Mouse (Mus musculus) megakaryocyte, embryonic 14.5 days (primary cell): ENCODE results near the gene Clip3. TPM values are rescaled to one million over a fixed set of nuclear protein-coding genes. Genes with fewer than 3 reads are reported as not detected.

Experiments
- H3K27me3 ChIP-seq: replicated peaks from 2 replicates; pipeline ENCODE3; 2012; ENCODE audit warnings: inconsistent platforms
- H3K36me3 ChIP-seq: replicated peaks from 2 replicates; pipeline ENCODE3; 2012; ENCODE audit warnings: low read length, inconsistent platforms, mixed read lengths
- H3K4me1 ChIP-seq: 2 replicates; pipeline ENCODE4 v1.6.1; 2012; ENCODE audit warnings: inconsistent platforms
- H3K4me3 ChIP-seq: replicated peaks from 2 replicates; pipeline ENCODE3; 2012; ENCODE audit warnings: moderate library complexity, mild to moderate bottlenecking, inconsistent platforms
- H3K9me3 ChIP-seq: 2 replicates; pipeline ENCODE4 v1.6.1; 2012; ENCODE audit warnings: inconsistent platforms
- FLI1 ChIP-seq: IDR thresholded peaks from 2 replicates; pipeline ENCODE4 v1.6.1; 2012; ENCODE audit warnings: low read length, inconsistent platforms, mixed read lengths
- GATA1 ChIP-seq: IDR thresholded peaks from 3 replicates; pipeline ENCODE4 v1.6.1; 2012; ENCODE audit warnings: mixed read lengths, low read length, inconsistent platforms, borderline replicate concordance
- polyA plus RNA-seq: library from polyadenylated mRNA; stranded (reverse); fragments of >175 nt; gene quantifications from 2 replicates; pipeline ENCODE4 v1.2.3, GENCODE M21; 2012; ENCODE audit warnings: low replicate concordance; ENCODE audit not compliant: insufficient read depth

Gene Clip3
- polyA plus RNA-seq, 1 experiment, result 0.34 TPM

- Histone ChIP-seq H3K9me3 (peaks cover 10% of the 10 kb centered on the region), H3K27me3 (peaks cover 18% of the 10 kb centered on the region), H3K4me1 (peaks cover 35% of the 10 kb centered on the region), H3K4me3 (no peak overlapping the region), H3K36me3 (peaks cover 4% of the 10 kb centered on the region)
- TF ChIP-seq GATA1 (no peak), FLI1 (no peak)
Measured at GRCm38 (mm10) chr7:30324300-30324944, 32.9 kb downstream of the Clip3 start.

- peak overlapping the region; percentile 53 for H3K4me3 ChIP-seq
- no peaks in the 10 kb centered on the region for H3K36me3 ChIP-seq
- peaks cover 23% of the 10 kb centered on the region for H3K27me3 ChIP-seq
- H3K9me3 ChIP-seq, result peaks cover 10% of the 10 kb centered on the region
- peaks cover 28% of the 10 kb centered on the region for H3K4me1 ChIP-seq
- TF ChIP-seq GATA1, result no peak
- no peak for TF ChIP-seq FLI1
Measured at GRCm38 (mm10) chr7:30325364-30325763, 33.8 kb downstream of the Clip3 start.

DNA sequence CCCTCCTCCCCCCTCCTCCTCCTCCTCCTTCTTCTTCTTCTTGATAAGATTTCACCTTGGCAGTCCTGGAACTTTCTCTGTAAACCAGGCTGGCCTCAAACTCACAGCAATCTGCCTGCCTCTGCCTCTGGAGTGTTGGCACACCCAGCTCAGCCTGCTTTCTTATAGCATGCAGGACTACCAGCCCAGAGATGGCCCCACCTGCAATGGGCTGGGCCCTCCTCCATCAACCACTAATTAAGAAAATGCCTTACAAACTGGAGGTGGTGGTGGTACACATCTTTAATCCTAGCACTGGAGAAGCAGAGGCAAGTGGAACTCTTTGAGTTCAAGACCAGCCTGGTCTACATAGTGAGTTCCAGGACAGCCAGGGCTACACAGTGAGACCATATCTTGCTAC, 34.9 kb downstream of the Clip3 start:
- Histone ChIP-seq H3K27me3 (peaks cover 28% of the 10 kb centered on the region), H3K4me3 (no peak overlapping the region), H3K4me1 (peaks cover 19% of the 10 kb centered on the region), H3K9me3 (peaks cover 10% of the 10 kb centered on the region), H3K36me3 (no peaks in the 10 kb centered on the region)
- no peak for TF ChIP-seq GATA1
- no peak for TF ChIP-seq FLI1

DNA sequence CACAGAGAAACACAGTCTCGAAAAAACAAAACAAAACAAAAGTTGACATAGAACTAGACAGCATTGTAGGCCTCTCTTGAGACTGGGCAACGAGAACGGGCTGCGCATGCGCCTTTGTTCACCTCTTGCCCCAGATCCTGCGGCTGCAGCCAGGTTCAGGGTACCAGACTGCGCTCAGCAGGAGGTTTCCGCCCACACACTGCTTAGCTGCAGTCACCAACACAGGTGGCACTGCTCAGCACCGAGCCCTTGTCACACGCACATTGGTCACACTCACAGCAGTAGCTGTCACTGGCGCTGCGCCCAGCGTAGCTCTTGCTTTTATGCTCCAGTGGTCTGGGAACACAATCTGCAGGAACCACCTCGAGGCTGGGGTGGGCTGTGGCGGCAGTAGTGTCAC, 35.6 kb downstream of the Clip3 start:
- Histone ChIP-seq H3K36me3 (no peaks in the 10 kb centered on the region), H3K4me3 (peak overlapping the region; percentile 38), H3K27me3 (peaks cover 32% of the 10 kb centered on the region), H3K9me3 (peaks cover 10% of the 10 kb centered on the region), H3K4me1 (peaks cover 22% of the 10 kb centered on the region)
- TF ChIP-seq GATA1 (no peak), FLI1 (no peak)

DNA sequence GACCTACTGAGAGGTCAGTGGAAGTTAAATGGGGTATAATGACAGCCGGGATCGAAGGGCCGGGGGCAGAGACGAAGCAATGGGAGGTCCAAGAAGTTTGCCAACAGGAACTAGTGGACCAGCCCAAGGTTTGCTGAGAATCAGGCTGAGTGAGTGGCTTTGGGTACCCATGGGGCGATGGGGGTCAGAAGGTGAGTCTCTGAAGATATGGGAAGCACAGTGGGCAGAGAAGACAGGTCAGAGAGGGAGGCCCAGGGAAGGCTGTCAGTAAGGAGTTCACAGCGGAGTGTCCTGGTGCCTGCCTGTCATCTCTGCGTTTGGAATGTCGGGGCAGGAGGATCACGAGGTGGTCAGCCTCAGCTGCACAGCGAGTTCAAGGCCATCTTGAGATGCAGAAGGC, 36.9 kb downstream of the Clip3 start:
- TF ChIP-seq FLI1 (no peak), GATA1 (no peak)
- Histone ChIP-seq H3K36me3 (no peaks in the 10 kb centered on the region), H3K27me3 (peaks cover 38% of the 10 kb centered on the region), H3K4me1 (peaks cover 25% of the 10 kb centered on the region), H3K4me3 (no peak overlapping the region), H3K9me3 (peaks cover 10% of the 10 kb centered on the region)

- peaks cover 4% of the 10 kb centered on the region for H3K9me3 ChIP-seq
- H3K27me3 ChIP-seq, result peaks cover 68% of the 10 kb centered on the region
- no peak for TF ChIP-seq FLI1
- no peak for TF ChIP-seq GATA1
- peak overlapping the region; percentile 67 for H3K4me3 ChIP-seq
- H3K36me3 ChIP-seq, result no peaks in the 10 kb centered on the region
- H3K4me1 ChIP-seq, result peaks cover 45% of the 10 kb centered on the region
Measured at GRCm38 (mm10) chr7:30331887-30332286, 40.4 kb downstream of the Clip3 start.

DNA sequence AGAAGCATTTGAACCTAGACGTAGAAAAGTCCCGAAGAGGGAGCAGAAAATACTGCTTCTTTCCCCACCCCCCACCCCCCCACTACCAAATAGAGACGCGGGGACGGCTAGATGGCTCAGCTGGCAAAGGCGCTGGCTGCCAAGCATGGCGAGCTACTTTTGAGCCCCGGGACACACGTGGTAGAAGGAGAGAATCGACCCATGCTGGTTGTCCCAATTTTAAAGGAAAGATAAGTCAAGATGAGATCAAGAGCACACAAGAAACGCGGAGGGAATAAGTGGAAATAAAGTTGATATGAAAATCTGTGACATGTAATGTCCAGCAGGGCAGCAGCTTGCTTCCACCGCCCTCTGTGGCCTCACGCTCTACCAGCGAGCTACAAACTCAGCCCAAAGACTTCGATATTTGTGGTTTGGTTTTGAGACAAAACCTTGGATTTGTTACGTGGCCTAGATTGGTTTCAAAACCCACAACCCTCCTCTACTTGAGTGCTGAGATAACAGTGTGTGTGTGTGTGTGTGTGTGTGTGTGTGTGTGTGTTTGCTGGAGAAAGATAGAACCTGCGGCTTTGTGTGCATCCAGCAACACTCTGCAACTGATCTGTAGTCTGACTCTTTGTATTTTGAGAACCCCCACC, 41.2 kb downstream of the Clip3 start:
- TF ChIP-seq FLI1 (no peak), GATA1 (no peak)
- H3K27me3 ChIP-seq, result peaks cover 64% of the 10 kb centered on the region

DNA sequence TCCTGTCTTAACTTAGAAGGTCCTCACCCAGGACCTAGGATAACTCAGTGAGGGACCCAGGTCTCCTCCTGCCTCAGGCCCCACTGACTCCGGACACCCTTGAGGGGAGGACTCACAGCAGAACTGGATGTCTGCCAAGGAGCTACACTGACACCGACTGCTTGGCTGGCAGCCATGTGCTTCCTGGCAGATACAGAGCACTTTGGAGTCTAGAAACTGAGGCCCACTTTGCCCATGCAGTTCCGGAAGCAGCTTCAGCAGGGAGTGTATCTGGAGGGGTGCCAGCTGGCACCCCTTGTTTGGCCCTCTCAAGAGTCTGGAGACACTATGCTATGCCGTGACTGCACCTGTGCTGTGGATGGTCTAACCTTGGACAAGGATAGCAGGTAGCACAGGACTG, 41.9 kb downstream of the Clip3 start:
- H3K36me3 ChIP-seq, result no peaks in the 10 kb centered on the region
- peaks cover 4% of the 10 kb centered on the region for H3K9me3 ChIP-seq
- no peak for TF ChIP-seq FLI1
- no peak for TF ChIP-seq GATA1
- H3K4me1 ChIP-seq, result peaks cover 41% of the 10 kb centered on the region
- H3K27me3 ChIP-seq, result peaks cover 63% of the 10 kb centered on the region
- peak overlapping the region; percentile 70 for H3K4me3 ChIP-seq

More for the DNA sequence above, 41.2 kb downstream of the Clip3 start:
- Histone ChIP-seq H3K4me1 (peaks cover 41% of the 10 kb centered on the region), H3K4me3 (no peak overlapping the region), H3K9me3 (peaks cover 4% of the 10 kb centered on the region), H3K36me3 (no peaks in the 10 kb centered on the region)

DNA sequence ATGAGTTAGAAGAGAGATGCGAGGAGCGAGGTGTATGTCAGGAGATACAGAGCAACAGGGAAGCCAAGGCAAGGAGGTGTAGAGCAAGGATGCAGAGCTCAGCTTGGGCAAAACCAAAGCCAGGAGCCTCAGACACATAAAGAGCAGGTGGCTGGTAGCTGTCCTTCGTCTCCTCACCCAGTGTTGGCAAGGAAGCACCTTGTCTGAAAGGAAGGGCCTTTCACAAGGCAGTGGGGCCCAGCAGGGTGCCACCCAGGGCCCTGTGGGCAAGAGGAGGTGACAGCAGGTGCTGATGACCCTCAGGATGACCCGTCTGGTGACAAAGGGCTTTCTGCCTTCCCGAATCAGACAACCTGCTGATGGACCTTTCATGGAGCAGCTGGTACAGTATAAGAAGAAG, 43.0 kb downstream of the Clip3 start:
- no peak for TF ChIP-seq GATA1
- TF ChIP-seq FLI1, result no peak
- Histone ChIP-seq H3K36me3 (no peaks in the 10 kb centered on the region), H3K4me3 (no peak overlapping the region), H3K27me3 (peaks cover 68% of the 10 kb centered on the region), H3K9me3 (no peaks in the 10 kb centered on the region), H3K4me1 (peaks cover 41% of the 10 kb centered on the region)

GRCm38 (mm10) chr7:30335688-30336087, 44.2 kb downstream of the Clip3 start:
- no peaks in the 10 kb centered on the region for H3K36me3 ChIP-seq
- peaks cover 41% of the 10 kb centered on the region for H3K4me1 ChIP-seq
- no peaks in the 10 kb centered on the region for H3K9me3 ChIP-seq
- H3K4me3 ChIP-seq, result no peak overlapping the region
- TF ChIP-seq FLI1, result no peak
- peaks cover 68% of the 10 kb centered on the region for H3K27me3 ChIP-seq
